Mouse (Mus musculus) liver, postnatal 0 days (tissue): ENCODE measurements around the gene Olfr156.

Experiments
- CTCF ChIP-seq: sonication (generic); IDR thresholded peaks from 2 replicates; pipeline ENCODE4 v1.5.1; 2016; ENCODE audit warnings: antibody characterized with exemption, low read depth
- EP300 ChIP-seq: IDR thresholded peaks from 2 replicates; pipeline ENCODE4 v1.6.1; 2016; ENCODE audit warnings: antibody characterized with exemption, low read depth, mild to moderate bottlenecking

DNA sequence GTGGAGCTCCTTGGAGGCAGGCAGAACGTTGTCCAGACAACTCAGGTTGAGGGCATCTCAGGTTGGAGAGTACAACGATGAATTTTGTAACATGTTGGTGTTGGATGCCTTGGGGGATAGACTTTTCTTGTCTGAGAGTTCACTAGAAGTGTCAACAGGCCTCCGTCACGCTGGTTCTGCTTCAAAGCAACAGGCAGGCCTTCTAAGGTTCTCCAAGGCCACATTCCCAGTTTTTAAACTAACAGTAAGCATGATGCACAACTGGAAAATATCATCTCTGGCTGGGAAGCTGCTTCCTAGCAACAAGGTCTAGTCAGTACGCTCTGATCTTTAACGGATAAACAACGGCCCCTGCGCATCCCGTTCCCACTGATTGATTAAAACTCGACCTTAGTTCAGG lies 46.1 kb upstream of the Olfr156 start:
- TF ChIP-seq CTCF, result no peak
- no peak for TF ChIP-seq EP300
